Mouse (Mus musculus) kidney, adult 2 months (tissue): ENCODE measurements around the gene Gm10518.
"Not testable (repeated sequence)": the region's sequence is repeated elsewhere in the genome, so short reads cannot be mapped to it uniquely, and the experiment has no call there.

Source experiments
- CTCF ChIP-seq: fragments of 200-500 bp; conservative IDR thresholded peaks from 2 replicates; pipeline ENCODE4 v1.5.1; 2011; ENCODE audit warnings: low read depth, mild to moderate bottlenecking, control low read depth, low read length, moderate library complexity, mixed read lengths; ENCODE audit not compliant: insufficient read depth, insufficient read length
- POLR2A ChIP-seq: fragments of 200-500 bp; IDR thresholded peaks from one replicate; pipeline ENCODE4 v1.6.1; 2011; ENCODE audit warnings: low read depth, low read length, control low read depth

DNA sequence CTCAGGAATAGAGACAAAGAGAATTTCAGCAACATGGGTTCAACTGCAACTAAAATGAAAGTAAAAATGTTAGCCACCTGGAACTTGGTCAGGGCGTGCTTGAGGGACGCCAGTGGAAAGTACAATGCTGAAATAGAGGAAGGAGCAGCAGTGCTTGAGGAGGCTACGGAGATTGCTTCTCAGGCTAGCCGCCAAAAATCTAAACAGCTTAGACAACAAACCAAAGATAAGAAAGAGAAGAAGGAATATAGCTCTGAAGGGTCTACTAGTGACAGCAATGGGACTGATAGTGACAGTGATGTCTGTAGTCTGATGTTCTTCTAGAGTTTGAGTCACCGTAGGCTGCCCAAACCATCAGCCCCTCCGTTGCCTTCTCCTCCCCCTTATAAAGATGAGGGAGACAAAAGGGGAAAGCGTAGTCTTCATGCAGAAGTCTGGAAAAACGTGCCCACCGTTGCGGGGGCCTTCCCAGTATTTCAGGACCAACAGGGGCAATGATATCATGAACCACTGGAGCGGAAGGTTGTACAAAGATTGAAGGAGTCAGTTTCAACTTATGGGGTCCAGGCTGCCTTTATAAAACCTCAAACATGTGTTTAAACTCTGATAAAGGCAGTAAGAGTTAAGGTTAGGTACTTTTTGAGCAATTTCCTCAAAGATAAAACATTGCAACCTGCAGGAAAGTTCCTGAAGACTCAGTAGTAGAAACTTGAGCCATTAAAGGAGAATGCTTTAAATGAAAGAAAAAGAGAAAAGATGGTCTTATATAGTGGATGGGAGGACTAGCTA is 15.5 kb downstream of the Gm10518 start:
- not testable (repeated sequence) for TF ChIP-seq POLR2A, CTCF
